Mouse (Mus musculus) forebrain, embryonic 10.5 days (tissue): ENCODE measurements around the gene Sdhaf2. TPM values are rescaled to one million over a fixed set of nuclear protein-coding genes. Genes with fewer than 3 reads are reported as not detected.
A peak's percentile ranks its signal among the peaks of the same experiment; 100 is the strongest.
"Not testable (repeated sequence)": the region's sequence is repeated elsewhere in the genome, so short reads cannot be mapped to it uniquely, and the experiment has no call there.

Source experiments
- DNase-seq: peaks from one replicate; pipeline ENCODE4 v3.0.0-alpha.2; 2017; ENCODE audit warnings: low spot score; ENCODE audit errors: extremely low spot score
- H3K27ac ChIP-seq: fragments of 300-500 bp; sonication (generic); 2 replicates; pipeline ENCODE4 v1.5.1; 2016; ENCODE audit warnings: mild to moderate bottlenecking
- H3K27me3 ChIP-seq: fragments of 300-500 bp; sonication (generic); 2 replicates; pipeline ENCODE4 v1.6.1; 2016; ENCODE audit warnings: mild to moderate bottlenecking; ENCODE audit not compliant: poor library complexity, severe bottlenecking
- H3K36me3 ChIP-seq: fragments of 300-500 bp; sonication (generic); replicated peaks from 2 replicates; pipeline ENCODE4 v1.6.1; 2016; ENCODE audit warnings: mild to moderate bottlenecking, moderate library complexity
- H3K4me1 ChIP-seq: fragments of 300-500 bp; sonication (generic); 2 replicates; pipeline ENCODE4 v1.6.1; 2016
- H3K4me3 ChIP-seq: fragments of 300-500 bp; sonication (generic); 2 replicates; pipeline ENCODE4 v1.5.1; 2016; ENCODE audit warnings: mild to moderate bottlenecking, moderate library complexity
- H3K9me3 ChIP-seq: fragments of 300-500 bp; sonication (generic); 2 replicates; pipeline ENCODE4 v1.6.1; 2016; ENCODE audit warnings: mild to moderate bottlenecking, moderate library complexity
- WGBS: fragments of 180-500 bp; shearing (Covaris S2); methylation state at CpG from one replicate; pipeline ENCODE4 v1.1.7; 2016; 5-methylcytosine and 5-hydroxymethylcytosine counted together
- polyA plus RNA-seq: library from polyadenylated mRNA; unstranded; fragments of >200 nt; fragmentation: Nextera tagmentation; extraction: Ambion mirVana; gene quantifications from 2 replicates; pipeline ENCODE4 v1.2.1, GENCODE M21; 2016

Gene Sdhaf2
- polyA plus RNA-seq = 64.4 and 65.8 TPM in 2 replicates

DNA sequence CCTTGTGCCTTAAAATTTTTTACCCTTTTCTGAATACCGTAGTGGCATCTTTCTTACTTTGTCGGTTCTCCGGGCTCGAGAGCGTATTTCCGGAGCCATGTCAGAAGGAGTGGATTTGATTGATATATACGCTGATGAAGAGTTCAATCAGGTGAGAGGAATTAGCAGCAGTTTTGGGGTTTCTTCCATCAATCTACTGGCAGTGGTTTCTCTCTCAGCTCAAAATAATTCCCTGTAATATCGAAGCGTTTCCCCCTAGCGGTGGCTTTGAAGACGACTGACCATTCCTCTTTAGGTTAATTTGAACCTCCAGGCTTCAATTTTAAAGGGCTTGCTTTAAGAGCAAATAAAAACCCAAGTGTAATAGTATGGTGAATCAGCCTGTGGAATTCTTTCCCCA, at the start of gene Sdhaf2:
Gene Sdhaf2 (minus strand): TSS at position 233 of the 400 bp plus-strand sequence.
- under 1% methylated on average over 11 of the region's 11 CpGs for WGBS
- DNase-seq = no peak
- peaks cover 45% of the 10 kb centered on the region for H3K36me3 ChIP-seq

DNA sequence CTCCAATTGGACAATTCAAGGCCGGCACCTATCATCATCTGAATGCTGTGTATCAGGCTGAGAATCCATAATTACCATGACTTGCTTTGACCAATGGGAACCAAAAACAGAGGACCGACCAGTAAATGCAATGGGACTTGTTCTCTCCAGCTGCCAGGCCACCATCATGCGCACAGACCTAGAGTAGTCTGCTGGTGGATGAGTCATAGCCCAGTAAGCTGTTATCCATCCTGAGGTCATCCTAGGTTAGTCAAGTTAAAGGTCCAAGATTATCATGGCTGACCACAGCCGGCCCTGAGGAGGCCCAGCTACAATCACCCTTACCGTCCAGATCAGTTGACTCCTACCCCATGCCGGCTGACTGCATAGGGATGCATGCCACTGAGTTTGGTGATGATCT, 43.7 kb upstream of the Sdhaf2 start:
- H3K9me3 ChIP-seq = no peaks in the 10 kb centered on the region
- H3K27ac ChIP-seq = no peak overlapping the region
- H3K27me3 ChIP-seq = no peaks in the 10 kb centered on the region
- 96% methylated on average over 6 of the region's 6 CpGs for WGBS
- no peak for DNase-seq
- H3K4me3 ChIP-seq = no peak overlapping the region
- H3K4me1 ChIP-seq = no peaks in the 10 kb centered on the region
- H3K36me3 ChIP-seq = peaks cover 67% of the 10 kb centered on the region

More for the DNA sequence above, at the start of gene Sdhaf2:
- Histone ChIP-seq H3K27me3 (no peaks in the 10 kb centered on the region), H3K4me1 (peaks cover 37% of the 10 kb centered on the region), H3K9me3 (no peaks in the 10 kb centered on the region), H3K4me3 (peak within 1 kb of the TSS; percentile 96), H3K27ac (peak within 1 kb of the TSS; percentile 100)

DNA sequence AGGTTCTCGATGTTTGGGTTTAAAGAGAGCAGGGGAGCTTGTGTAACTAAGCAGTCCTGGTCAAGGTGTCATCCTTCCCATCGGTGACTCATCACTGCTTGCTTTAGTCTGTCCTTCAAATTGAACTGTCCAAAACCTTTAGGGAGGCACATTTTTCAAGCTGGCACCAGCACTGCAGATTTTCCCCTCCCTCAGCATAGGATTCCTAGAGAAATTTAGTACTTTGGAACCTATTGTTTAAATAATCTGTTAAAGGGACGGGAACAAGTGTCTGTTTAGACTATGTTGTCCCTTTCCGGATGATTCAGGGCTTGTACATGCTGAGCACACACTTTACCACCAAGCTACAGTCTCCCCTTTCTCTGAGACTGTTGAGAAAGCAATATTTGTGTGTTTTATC, 39.3 kb upstream of the Sdhaf2 start:
- H3K9me3 ChIP-seq = no peaks in the 10 kb centered on the region
- no peak for DNase-seq
- peaks cover 13% of the 10 kb centered on the region for H3K4me1 ChIP-seq
- WGBS = 89% methylated on average over 4 of the region's 4 CpGs
- H3K27ac ChIP-seq = no peak overlapping the region
- no peak overlapping the region for H3K4me3 ChIP-seq
- peaks cover 24% of the 10 kb centered on the region for H3K36me3 ChIP-seq
- no peaks in the 10 kb centered on the region for H3K27me3 ChIP-seq

DNA sequence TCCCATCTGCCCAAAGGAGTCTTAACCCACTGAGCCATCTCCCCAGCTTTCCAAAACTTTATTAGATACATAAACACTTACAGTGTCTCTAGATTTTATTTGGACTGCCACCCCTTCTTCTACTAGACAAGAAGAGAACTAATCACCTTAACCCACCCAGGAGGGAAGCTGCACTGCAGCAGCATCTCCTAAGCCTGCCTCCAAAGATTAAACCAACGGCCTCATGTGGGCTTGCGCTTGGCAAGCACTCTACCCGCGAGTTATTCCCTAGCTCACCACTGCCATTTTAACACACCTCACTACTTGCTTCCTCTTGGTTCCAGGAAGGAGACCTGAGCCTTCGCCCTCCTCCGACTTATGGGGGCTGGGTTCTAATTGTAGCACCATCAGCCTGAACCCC, 38.3 kb upstream of the Sdhaf2 start:
- Histone ChIP-seq H3K4me3 (no peak overlapping the region), H3K27ac (no peak overlapping the region), H3K9me3 (no peaks in the 10 kb centered on the region), H3K36me3 (peaks cover 14% of the 10 kb centered on the region), H3K4me1 (peaks cover 13% of the 10 kb centered on the region), H3K27me3 (no peaks in the 10 kb centered on the region)
- WGBS = 85% methylated on average over 6 of the region's 6 CpGs
- DNase-seq = no peak

DNA sequence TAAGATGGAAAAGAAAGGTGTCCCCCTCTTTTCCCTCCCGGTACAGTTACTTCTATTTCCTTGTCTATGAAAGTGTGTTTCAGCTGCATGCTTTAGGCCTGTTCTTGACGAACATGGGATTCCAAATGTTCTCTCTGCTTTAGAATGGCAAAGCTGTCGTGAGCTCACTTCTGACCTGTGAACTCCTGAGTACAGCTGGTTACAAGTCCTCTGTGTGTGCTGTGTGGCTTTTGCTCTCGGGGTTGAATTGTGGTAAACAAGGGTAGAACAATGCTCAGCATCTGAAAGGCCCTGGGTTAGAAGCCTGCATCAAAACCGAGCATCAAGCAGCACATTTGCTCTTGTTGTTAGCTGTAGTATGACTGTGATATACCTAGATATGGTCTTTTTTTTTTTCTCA, 36.4 kb upstream of the Sdhaf2 start:
- Histone ChIP-seq H3K36me3 (no peaks in the 10 kb centered on the region), H3K4me3 (no peak overlapping the region), H3K4me1 (peaks cover 13% of the 10 kb centered on the region), H3K9me3 (no peaks in the 10 kb centered on the region), H3K27me3 (no peaks in the 10 kb centered on the region), H3K27ac (no peak overlapping the region)
- WGBS = 59% methylated on average over 5 of the region's 5 CpGs
- DNase-seq = no peak

DNA sequence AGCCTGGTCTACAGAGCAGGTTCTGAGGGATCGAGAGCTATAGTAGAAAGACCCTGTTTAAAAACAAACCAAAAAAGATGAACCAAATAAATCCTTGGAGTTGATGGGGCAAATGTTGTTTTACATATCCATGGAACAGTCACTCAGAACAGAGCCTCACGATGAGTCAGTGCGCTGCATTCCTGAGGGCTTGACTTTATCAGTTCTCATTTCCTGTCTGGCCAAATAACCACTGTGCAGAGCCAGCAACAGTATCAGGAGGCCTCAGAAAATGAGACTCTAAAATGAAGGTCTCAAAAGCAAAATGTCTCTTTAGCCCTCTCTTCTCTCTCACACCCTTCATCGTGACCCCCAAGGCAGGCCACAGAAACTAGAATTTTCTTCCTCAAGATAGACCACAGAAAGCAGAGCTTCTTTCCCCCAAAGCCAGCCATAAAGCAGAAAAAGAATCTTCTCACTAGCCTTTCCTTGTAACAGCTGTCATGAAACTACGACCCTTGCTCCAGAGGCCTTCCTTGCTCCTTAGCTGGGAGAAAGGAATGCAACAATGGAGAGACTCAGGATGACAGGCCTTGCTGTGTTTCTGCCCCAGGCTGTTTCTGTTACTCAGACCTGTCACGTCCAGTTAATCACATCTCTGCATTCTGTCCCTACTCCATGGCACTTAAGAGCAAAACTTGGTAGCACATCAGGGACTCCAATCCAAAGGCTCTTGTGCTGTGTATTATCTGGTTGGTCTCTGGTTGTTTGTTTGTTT, 35.8 kb upstream of the Sdhaf2 start:
- H3K27ac ChIP-seq = no peak overlapping the region
- 68% methylated on average over 6 of the region's 6 CpGs for WGBS
- H3K27me3 ChIP-seq = no peaks in the 10 kb centered on the region
- H3K36me3 ChIP-seq = no peaks in the 10 kb centered on the region
- H3K4me1 ChIP-seq = peaks cover 14% of the 10 kb centered on the region
- no peaks in the 10 kb centered on the region for H3K9me3 ChIP-seq
- no peak overlapping the region for H3K4me3 ChIP-seq
- no peak for DNase-seq

DNA sequence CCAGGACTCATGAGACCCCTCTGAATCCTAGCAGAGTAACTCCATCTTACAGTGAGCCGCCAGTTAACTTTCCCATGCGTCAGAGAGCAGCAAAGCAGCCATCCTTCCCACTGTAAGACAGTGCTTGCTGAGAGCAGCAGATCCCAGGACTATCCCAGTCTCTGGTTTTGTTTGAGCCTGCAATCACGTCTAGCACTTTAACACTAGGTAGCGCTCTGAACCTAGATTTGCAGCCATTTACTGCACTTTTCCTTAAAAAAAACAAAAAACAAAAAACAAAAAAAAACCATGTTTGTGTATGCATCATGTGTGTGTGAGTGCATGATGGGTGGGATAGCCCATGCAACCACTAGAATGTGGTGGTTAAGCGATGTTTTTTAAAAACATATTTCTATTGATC, 34.2 kb upstream of the Sdhaf2 start:
- peaks cover 29% of the 10 kb centered on the region for H3K4me1 ChIP-seq
- DNase-seq = no peak
- H3K9me3 ChIP-seq = no peaks in the 10 kb centered on the region
- H3K27ac ChIP-seq = no peak overlapping the region
- WGBS = 33% methylated on average over 5 of the region's 5 CpGs
- no peak overlapping the region for H3K4me3 ChIP-seq
- no peaks in the 10 kb centered on the region for H3K36me3 ChIP-seq
- H3K27me3 ChIP-seq = no peaks in the 10 kb centered on the region

DNA sequence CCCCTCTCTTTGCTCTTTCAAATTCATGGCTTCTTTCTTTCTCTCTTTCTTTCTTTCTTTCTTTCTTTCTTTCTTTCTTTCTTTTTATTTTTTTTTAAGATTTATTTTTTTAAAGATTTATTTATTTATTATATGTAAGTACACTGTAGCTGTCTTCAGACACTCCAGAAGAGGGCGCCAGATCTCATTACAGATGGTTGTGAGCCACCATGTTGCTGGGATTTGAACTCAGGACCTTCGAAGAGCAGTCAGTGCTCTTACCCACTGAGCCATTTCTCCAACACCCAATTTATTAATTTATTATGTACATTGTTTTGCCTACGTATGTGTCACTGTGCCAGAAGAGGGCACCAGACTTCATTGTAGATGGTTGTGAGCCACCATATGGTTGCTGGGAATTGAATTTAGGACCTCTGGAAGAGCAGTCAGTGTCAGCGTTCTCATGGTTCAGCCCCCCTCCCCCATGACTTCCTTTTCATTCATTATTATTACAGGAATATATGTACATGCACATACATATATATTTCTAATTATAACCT, 32.0 kb upstream of the Sdhaf2 start:
- peaks cover 34% of the 10 kb centered on the region for H3K4me1 ChIP-seq
- H3K4me3 ChIP-seq, H3K27ac ChIP-seq, H3K27me3 ChIP-seq, H3K36me3 ChIP-seq, DNase-seq, H3K9me3 ChIP-seq: not testable (repeated sequence)
- WGBS = 76% methylated on average over 4 of the region's 4 CpGs

DNA sequence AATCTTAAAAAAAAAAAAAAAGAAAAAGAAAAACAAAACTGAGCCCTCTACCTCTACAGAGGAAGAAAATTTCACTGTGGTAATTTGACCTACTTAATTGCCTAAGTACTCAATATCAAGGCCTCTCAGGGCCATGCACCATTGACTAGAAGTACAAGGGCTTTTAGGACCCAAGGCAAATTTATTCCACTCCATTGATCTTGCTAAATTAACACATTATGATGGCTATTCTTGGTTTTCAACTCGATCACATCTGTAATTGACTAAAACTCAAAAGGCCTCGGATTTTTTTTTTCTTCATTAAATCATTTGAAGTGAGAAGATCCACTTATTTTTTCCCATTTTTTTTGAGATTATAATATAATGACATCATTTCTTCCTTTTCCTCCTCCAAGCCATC, 31.5 kb upstream of the Sdhaf2 start:
- H3K9me3 ChIP-seq = no peaks in the 10 kb centered on the region
- 80% methylated on average over 2 of the region's 2 CpGs for WGBS
- H3K27me3 ChIP-seq = no peaks in the 10 kb centered on the region
- no peak overlapping the region for H3K27ac ChIP-seq
- H3K4me3 ChIP-seq = no peak overlapping the region
- no peak for DNase-seq
- peaks cover 13% of the 10 kb centered on the region for H3K36me3 ChIP-seq
- peaks cover 32% of the 10 kb centered on the region for H3K4me1 ChIP-seq

DNA sequence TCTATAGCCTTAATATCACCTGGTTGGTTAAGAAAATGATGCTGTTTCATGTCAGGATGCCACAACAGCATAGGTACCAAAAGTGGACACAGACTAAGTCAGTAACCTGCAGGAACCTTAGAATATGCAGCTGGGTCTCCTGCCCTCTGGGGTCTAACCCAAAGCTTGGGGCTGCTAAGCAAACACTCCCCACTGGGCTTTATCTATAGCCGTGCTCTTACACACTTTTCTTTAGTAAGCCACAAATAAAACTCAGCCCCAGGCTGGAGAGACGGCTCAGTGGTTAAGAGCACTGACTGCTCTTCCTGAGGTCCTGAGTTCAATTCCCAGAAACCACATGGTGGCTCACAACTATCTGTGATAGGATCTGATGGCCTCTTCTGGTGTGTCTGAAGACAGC, 31.1 kb upstream of the Sdhaf2 start:
- H3K4me1 ChIP-seq = peaks cover 28% of the 10 kb centered on the region

DNA sequence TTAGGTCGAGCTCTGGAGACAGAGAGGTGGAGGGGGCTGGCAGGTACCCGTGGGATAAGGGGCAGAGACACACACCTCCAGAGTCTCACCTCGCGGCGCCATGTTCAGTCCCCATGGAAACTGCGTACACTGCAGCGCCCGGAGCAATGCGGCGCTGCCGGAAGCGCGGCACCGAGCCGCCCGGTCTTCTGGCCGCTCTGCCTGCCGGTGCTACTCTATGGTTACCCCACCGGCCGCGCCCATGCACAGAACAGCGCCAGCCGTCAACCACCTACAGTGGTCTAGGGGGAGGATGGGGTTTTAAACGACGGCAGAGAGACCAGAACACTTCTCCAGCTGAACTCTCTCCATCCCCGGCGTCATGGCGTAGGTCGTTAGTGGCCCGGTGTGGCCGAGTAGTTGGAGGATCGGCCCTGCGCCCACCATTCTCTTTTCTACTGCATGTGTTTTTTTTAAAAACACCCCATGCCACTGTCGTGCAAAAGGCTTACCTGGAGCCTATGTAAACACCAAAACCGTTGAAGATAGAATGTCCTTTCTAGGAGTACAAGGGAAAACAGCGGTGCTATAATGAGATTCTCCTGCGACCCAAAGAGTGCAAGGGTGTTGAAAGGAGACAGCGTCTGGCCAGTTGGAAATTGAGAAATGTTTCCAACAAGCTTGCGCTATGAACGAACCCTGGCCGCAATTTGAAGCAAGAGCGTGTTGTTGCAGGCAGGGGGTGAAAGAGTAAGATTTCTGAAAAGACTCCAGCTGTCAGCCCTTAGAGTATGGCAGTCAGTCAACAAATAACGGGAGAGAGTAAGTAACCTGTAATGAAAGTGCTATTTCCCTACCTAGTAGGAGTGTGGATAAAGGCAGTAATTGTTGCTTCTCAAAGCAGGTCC, 29.9 kb upstream of the Sdhaf2 start, which contains the start of gene Tmem216:
Gene Tmem216 (minus strand): TSS at position 615 of the 887 bp plus-strand sequence.
- H3K4me1 ChIP-seq = peaks cover 24% of the 10 kb centered on the region
- no peaks in the 10 kb centered on the region for H3K27me3 ChIP-seq
- H3K27ac ChIP-seq = peak within 1 kb of the TSS; percentile 87
- H3K36me3 ChIP-seq = peaks cover 28% of the 10 kb centered on the region
- peak within 1 kb of the TSS; percentile 73 for H3K4me3 ChIP-seq
- peak; percentile 78 for DNase-seq
- no peaks in the 10 kb centered on the region for H3K9me3 ChIP-seq
- 3% methylated on average over 43 of the region's 43 CpGs for WGBS

More for the DNA sequence above, 31.1 kb upstream of the Sdhaf2 start:
- 77% methylated on average over 2 of the region's 2 CpGs for WGBS
- peaks cover 17% of the 10 kb centered on the region for H3K36me3 ChIP-seq
- no peaks in the 10 kb centered on the region for H3K27me3 ChIP-seq
- no peak for DNase-seq
- no peak overlapping the region for H3K4me3 ChIP-seq
- no peaks in the 10 kb centered on the region for H3K9me3 ChIP-seq
- H3K27ac ChIP-seq = no peak overlapping the region

DNA sequence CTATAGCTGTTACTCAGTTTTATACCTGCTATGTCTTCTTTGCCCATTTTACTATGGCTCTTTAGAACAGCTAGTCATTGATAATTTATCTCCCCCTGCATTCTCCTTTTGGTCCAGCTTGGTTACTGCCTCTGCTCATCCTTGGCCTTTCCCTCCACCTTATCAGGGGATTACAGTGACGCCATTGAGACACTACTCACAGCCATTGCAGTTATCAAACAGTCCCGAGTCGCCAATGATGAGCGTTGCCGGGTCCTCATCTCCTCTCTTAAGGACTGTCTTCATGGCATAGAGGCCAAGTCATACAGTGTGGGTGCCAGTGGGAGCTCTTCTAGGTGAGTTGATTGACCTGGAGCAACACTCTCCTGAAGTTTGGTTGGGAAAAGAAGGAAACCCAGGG, 13.5 kb upstream of the Sdhaf2 start:
- WGBS = 89% methylated on average over 5 of the region's 5 CpGs
- H3K4me3 ChIP-seq = no peak overlapping the region
- H3K27ac ChIP-seq = no peak overlapping the region
- no peak for DNase-seq
- H3K36me3 ChIP-seq = peaks cover 99% of the 10 kb centered on the region
- H3K4me1 ChIP-seq = no peaks in the 10 kb centered on the region; the same call in 1 of the 2 replicates
- H3K9me3 ChIP-seq = no peaks in the 10 kb centered on the region
- no peaks in the 10 kb centered on the region for H3K27me3 ChIP-seq

DNA sequence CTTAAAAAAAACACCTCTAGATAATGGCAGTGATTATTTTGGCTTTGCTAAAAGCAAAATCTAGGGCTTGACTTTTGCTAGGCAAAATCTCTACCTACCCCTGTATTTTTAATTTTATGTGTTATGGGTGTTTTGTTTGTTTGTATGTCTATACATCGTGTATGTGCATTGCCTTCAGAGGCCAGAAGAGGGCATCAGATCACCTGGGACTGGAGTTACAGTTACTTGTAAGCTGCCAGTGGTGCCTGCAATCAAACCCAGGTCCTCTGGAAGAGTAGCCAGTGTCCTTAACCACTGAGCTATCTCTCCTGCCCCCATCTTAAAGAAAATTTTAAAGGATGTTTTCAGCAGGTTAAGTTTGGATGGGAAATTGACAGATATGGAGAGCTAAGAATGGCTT, 4.1 kb upstream of the Sdhaf2 start:
- 91% methylated on average over 1 of the region's 1 CpGs for WGBS
- H3K36me3 ChIP-seq = peaks cover 77% of the 10 kb centered on the region

More for the DNA sequence above, 4.1 kb upstream of the Sdhaf2 start:
- Histone ChIP-seq H3K27ac (no peak overlapping the region), H3K4me1 (peaks cover 21% of the 10 kb centered on the region), H3K27me3 (no peaks in the 10 kb centered on the region), H3K9me3 (no peaks in the 10 kb centered on the region), H3K4me3 (no peak overlapping the region)
- DNase-seq = no peak
